Mouse (Mus musculus): ENCODE measurements around the gene Iqschfp.

The Iqschfp gene

DNA sequence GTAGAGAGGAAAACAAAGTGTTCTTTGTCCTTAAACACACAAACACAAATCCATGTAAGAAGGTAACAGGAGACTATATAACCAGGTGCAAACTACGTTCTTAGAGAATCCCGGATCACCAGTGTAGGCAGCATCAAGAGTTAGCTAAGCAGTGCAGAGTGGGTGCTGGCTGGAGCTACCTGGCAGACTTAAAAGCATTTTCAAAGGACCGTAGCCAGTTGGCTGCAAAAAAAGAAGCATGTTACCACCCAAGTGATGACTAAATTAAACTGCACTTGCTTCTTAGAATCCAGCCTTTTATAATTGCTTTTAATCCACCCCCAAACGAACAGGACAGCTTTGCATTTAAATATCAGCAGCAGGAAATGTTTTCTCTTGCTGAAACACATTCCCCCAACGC, 574.6 kb downstream of the Iqschfp start:
- DNase-seq: no peak

GRCm38 (mm10) chr3:68467941-68468687, 576.1 kb downstream of the Iqschfp start:
- DNase-seq: no peak

- no peak for DNase-seq
Observed at GRCm38 (mm10) chr3:68469643-68470042, 577.6 kb downstream of the Iqschfp start.

DNA sequence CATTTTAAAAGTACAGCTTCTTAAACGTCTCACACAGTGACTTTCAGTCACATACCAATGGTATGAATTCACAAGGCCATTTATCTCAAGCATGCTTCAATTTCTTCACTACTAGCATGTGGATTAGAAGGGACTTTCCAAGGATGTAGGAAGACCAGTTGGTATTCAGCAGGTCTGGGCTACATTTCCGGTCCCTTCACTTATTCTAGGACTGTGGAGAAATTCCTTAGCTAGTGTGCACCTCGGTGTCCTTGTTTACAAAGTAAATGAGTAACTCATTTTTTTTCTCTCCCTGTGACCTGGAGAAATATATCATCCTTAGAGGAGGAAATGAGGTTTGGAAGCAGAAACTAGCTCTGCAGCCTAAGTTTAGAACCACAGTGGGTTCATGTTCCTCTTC, 578.0 kb downstream of the Iqschfp start:
- DNase-seq: no peak

GRCm38 (mm10) chr3:68470622-68471021, 578.6 kb downstream of the Iqschfp start:
- no peak for DNase-seq

GRCm38 (mm10) chr3:68476336-68476735, 584.3 kb downstream of the Iqschfp start:
- DNase-seq: no peak

DNA sequence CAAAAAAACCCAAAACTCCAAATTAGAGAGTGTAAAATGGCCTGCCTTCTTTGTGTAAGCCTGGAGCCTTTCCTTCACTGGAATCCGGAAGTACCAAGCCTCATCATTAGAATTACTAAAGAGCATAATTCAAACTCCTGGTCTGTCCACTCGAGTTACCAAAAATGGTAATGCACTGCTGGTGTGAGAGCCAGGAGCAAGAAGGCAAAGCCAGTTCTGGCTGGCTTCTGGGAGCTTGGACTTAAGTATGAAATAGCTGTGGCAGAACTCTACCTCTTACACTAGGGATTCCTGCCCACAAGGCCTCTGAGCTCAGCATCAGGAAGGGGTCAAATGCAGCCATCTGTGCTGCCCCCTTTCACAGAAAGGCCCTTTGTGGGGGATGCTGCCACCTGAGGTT, 585.4 kb downstream of the Iqschfp start:
- DNase-seq: no peak

- no peak for DNase-seq
Observed at GRCm38 (mm10) chr3:68479266-68479665, 587.2 kb downstream of the Iqschfp start.

DNA sequence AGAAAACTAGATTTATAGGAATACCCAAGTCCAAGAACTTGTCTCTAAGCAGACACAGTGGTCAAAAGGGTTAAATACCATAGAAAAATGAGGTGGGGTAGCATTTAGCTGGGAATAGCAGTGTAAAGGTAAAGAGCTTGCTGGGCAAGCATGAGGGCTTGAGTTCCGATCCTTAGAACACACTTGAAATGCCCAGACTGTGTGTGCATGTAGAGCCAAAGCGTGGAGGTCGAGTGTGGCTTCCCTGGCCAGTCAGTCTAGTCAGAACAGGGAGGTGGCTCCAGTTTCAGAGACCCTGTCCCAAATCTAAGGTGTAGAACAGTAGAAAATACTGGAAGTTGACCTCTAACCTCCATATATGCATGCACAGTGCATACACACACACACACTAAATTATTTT, 591.5 kb downstream of the Iqschfp start:
- DNase-seq: no peak

DNA sequence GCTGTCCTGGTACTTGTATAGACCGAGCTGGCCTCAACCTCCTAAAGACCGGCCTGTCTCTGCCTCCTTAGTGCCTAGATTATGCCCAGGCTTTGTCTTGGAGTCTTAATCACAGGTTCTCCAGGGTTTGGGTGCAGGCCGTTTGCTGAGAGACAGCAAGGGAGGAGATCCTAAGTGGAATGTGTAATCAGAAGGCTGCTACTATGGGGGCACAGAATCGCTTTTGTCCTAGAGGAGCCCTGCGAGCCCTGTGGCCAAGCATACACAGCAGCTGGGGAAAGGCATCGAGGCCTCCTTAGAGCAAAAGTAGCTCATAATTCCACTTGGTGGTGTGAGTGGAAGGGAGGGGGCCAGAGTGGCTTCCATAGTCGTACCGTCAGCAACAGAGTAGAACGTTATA, 592.0 kb downstream of the Iqschfp start:
- DNase-seq: no peak

DNA sequence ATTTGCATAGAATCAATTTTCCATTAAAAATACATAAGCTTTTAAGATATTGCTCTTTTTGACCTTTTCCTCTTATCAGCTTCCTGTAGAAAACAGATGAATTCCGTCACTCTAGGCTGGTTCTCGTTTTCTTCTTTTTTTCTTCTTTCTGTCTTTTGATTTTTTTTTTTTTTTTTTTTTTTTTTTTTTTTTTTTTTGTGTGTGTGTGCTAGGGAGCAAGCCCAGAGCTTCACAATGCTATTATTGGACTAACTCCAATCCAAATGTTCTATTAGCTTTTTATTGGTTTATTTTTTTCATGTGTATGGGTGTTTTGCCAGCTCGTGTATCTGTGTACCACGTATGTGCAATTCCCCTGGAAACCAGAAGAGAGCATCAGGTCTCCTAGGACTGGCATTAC, 592.5 kb downstream of the Iqschfp start:
- no peak for DNase-seq

DNA sequence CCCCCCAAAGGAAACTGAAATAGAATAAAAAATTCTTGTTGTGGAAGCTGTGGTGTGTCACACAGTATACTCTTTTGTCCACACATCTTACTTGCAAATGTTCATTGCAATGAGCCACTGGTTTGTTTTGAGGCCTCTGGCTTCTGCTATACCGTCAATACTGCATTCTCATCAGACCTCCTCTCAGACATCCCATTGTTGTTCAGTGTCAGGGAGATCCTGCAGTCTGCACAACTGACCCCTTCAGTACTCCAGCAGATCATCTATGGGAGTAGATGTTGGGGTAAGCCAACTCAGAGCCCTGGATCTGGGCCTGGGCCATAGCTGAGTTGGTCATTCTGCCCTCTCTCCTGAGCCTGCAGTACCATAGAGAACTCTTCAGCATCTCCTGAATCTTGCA, 595.6 kb downstream of the Iqschfp start:
- no peak for DNase-seq

- DNase-seq: no peak
Observed at GRCm38 (mm10) chr3:68488316-68488715, 596.3 kb downstream of the Iqschfp start.

DNA sequence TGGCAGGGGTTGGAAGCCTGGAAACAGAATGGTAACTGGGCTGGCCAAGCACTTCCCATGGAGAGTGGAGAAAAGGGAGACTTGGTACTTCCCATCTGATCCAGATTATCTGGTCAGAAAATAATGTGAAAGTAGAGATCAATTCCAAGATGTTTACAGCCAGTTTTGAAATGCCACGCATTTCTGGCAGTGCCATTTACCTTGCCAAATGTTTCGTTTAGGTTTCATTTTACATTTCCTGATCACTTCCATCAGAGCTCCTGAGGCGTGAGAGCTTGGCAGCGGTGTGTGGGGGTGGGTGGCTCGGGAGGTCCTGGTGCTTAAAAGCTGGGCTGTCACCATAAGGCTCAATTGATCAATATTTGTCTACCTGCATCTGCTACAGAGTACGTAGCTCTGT, 599.5 kb downstream of the Iqschfp start:
- DNase-seq: no peak

DNA sequence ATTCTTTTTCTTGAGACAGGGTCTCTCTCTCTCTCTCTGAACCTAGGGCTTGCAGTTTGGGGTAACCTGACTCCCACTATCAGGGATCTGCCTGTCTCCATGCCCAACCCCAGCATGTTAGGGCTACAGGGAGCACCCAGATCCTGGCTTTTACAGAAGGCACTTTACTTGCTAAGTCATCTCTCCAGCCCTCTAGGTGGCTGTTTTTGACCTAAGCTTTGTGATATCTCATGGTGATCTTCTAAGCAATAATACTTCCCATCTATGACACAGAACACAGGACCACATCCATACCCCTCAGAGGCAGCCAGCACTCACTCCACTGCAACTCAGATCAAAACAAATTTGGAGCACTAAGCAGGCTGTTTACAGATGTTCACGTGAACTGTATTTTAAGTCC, 600.0 kb downstream of the Iqschfp start:
- no peak for DNase-seq

DNA sequence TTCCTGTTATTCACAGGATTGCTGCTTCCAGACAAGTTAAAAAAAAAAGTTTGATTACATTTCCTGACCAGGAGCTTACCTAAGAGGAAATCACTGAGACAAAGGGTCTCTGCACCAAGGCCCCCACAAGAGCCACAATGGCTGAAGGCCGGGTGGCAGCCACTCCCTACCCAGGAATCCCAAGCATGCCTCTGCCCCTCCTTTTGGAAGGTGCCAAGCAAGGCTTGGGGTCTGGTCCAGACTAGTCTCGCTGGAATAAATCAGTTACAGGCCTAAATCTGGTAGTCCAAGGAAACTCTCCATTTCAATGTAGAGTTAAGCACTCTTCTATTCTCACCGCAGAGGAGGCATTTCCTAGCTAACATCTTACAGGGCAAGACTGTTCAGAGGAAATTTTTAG, 600.5 kb downstream of the Iqschfp start:
- DNase-seq: no peak

DNA sequence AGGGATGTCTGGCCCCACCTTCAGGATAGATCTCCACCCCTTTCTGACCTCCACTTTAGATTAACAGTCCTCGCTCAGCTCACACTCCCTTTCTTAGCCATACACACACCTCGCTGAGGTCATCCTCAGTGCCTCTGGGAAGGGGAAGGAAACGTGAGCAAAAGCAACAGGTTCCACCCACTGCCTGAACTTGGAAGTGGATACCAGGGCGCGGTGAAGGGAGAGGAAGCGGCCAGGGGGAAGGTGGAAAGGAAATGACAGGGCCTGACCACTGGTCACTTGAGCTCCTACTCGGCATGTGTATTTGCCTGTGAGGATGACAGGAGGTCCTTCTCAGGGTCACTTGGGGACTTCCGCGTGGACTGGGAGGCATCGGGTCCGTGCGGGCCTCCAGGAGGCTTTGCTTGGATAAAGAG, 601.1 kb downstream of the Iqschfp start:
- DNase-seq: no peak

GRCm38 (mm10) chr3:68493586-68494295, 601.7 kb downstream of the Iqschfp start:
- peak; percentile 32 for DNase-seq

DNA sequence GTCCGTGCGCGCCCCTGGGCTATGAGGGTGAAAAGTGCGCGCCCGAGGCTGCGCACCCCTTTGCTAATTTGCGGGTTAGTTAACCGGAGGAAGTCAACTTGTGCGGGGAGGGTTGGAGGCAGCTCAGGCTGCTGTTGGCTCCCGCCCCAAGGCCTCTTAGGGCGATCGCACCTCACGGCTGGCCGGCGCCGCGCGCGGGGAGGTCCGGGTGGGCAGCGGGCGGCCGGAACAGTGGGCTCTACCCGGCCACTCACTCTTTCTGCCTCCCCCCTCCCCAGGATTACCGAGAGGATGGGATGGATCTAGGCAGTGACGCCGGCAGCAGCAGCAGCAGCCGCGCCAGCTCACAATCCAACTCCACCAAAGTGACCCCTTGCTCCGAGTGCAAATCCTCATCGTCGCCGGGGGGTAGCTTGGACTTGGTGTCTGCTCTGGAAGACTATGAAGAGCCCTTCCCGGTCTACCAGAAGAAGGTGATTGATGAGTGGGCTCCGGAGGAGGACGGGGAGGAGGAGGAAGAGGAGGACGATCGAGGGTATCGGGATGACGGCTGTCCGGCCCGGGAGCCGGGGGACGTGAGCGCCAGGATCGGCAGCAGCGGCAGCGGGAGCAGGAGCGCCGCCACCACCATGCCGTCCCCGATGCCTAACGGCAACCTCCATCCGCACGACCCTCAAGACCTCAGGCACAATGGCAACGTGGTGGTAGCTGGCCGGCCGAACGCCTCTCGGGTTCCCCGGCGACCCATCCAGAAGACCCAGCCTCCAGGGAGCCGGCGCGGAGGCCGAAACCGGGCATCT, 602.5 kb downstream of the Iqschfp start:
- DNase-seq: no peak

DNA sequence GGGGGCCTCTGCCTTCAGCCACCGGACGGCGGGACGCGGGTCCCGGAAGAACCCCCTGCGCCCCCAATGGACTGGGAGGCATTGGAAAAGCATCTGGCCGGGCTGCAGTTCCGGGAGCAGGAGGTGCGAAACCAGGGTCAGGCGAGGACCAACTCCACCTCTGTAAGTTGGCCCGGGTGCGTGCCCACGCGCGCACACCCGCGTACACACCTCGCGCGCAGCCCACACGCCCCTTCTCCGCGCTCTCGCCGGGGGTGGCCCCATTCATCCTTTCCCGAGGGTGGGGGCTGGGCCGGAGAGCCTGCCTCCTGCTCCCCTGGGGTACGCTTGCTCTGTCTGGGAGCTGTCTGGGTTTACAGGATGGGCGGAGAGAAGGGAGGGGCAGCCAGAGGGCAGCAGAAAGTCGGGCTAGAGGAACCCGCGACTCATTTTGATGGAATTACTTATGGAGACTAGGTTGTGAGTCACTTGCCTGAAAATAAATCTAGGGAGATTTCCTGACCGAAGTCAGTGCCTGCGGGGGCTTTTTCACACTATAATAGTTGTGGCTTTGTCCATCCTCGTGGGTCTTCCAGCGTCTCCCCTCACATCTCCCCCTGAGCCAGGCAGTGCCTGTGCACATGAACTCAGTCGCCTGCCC, 603.2 kb downstream of the Iqschfp start:
- no peak for DNase-seq

- no peak for DNase-seq
Observed at GRCm38 (mm10) chr3:68495736-68496242, 603.8 kb downstream of the Iqschfp start.

- no peak for DNase-seq
Observed at GRCm38 (mm10) chr3:68496513-68496912, 604.5 kb downstream of the Iqschfp start.

DNA sequence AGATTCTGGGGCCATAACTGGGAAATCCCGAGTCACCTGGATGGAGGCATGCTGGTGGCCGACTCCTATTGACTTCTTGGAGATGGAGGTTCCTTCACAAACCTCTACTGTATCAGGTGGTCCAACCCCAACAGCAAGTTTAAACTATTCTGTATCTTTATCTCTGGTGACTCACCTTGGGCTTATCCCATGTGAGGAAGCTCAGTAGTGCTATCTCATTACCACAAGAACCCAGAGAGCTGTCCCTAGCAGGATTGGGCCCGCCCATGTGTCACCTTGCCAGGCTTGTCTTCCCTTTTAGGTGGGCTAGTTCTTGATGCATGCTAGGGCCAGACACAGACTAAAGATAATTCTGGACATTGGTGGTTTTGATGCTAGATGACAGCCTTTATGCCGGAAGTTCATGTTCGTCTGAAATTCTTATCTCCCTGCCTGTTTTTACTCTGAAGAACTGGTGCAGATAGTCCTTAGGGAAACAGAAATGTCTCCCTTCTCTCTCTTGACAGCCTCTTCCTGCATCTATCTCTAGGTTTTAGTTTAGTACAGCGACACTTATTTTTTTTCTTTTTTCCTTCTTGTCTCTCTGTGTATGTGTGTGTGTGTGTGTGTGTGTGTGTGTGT, 607.6 kb downstream of the Iqschfp start:
- no peak for DNase-seq
